Mouse (Mus musculus) spleen, embryonic (tissue): ENCODE measurements around the gene Sox8.

Experiments
- CTCF ChIA-PET: fragments of 350-600 bp; sonication (Branson Sonifier 250); formaldehyde crosslinking; loops from one replicate; lab custom pipeline; 2022; lab: Charles Lee

Sox8 gene

DNA sequence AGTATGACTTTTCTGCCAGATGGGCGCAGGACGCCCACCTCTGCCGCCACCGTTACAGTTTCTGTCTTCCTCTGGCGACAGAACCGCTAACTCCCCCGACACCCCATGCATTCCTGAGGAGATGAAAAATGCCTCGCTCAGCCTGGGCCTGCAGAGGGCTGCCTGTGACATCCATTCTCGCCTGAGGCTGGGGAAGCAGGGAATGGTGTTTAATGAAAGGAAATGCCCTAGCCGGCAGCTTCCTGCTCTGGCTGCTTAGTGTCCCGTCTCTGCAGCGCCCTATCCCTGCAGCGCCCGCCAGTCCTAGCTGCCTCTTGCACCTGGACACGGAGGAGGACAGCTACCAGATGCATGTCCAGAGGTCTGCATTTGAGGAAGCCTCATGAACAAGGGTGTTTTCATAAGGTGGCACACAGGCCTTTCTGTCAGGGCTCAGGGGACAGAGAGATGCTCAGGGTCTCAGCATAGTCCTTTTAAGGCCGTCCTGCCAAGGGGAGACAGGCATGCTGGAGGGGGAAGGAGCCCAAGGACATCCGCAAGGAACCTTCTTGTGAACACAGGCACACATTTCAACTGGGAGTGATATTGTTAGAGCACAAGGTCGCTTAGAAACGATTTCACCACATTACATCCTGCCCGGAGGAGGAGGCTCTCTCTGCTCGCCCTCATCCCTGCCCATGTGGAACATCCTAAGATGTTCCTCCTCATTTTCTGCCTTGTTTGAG is 13.7 kb downstream of the Sox8 start:
- CTCF ChIA-PET = no interaction called here

GRCm38 (mm10) chr17:25555666-25556629 is 14.5 kb downstream of the Sox8 start:
- CTCF ChIA-PET = no interaction called here

DNA sequence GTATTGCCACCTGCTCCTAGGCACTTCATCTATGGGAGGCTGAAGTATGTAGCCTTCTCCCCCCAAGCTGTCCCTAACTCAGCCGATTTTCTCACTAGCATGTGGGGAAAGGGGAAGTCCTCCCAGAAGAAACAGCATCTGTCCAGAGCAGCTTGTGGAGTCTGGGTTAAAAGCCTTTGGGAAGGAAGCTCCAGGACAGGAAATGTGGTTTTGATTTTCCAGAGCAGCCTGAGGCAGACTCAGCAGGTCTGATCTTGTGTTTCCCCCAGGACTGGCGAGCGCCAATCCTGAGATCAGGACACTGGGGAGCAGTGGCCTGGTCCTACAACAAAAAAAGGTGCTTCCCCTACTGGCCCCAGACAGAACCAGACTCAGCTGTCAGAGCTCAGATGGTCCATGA is 15.3 kb downstream of the Sox8 start:
- CTCF ChIA-PET = no interaction called here

GRCm38 (mm10) chr17:25551313-25551712 is 19.2 kb downstream of the Sox8 start:
- CTCF ChIA-PET = no interaction called here

DNA sequence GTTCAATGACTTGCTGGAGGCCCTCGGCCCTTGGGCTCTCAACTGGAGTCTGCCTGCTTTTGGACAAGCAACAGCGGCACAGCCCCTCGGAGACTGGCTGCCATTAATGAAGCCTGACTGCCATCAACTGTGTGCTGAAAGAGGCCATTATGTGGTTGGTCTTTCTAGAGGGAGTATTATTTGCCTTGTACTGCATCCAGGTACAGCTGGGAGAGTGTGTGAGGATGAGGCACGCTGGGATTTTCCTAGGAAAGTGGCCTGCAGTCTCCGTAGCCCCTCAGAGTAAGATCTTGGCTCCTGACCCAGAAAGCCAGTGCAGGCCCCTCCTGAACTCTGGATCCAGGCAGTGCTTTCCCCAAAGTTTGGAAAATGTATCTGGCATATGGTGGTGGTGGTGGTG is 20.5 kb downstream of the Sox8 start:
- CTCF ChIA-PET = no interaction called here

DNA sequence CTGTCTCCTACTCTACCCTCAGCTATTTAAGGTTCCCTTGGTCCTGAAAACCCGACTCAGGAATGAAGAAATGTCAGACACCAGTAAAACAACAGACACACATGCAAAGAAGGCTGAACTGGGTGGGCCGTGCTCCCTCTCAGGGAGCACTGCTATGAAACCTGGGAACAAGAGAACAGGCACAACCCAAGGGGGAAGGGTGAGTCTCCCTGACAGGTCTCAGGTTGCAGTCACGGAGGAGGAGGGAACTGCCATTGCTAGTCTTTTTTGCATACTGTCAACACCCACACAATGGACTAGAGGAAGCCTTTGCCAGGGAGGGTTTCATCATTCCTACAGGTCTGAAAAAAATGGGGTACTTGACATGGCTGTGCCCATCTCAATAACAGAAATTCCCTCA is 23.5 kb downstream of the Sox8 start:
- CTCF ChIA-PET = no interaction called here

- CTCF ChIA-PET = no interaction called here
These were observed 28.7 kb downstream of the Sox8 start for GRCm38 (mm10) chr17:25541768-25542167.

DNA sequence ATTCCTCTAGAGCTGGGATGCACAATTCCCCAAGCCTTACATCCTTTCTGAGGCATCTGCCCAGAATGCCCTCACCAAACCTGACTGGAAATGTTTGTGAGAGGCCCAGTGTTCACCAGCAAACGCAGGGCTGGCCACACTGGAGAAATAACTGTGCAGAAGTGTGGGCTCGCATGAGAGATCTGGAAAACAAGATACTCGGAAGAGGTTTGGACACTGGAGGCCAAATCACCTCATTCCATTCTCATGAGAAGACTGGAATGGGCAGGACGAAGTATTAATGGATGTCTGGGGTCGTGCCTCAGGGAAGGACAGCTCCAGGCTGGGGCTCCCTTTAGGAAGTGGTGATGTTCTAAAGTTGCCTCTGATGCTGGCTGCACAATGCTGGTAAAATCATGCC is 29.8 kb downstream of the Sox8 start:
- CTCF ChIA-PET = no interaction called here

- CTCF ChIA-PET = no interaction called here
These were observed 31.3 kb downstream of the Sox8 start for GRCm38 (mm10) chr17:25538945-25539875.

DNA sequence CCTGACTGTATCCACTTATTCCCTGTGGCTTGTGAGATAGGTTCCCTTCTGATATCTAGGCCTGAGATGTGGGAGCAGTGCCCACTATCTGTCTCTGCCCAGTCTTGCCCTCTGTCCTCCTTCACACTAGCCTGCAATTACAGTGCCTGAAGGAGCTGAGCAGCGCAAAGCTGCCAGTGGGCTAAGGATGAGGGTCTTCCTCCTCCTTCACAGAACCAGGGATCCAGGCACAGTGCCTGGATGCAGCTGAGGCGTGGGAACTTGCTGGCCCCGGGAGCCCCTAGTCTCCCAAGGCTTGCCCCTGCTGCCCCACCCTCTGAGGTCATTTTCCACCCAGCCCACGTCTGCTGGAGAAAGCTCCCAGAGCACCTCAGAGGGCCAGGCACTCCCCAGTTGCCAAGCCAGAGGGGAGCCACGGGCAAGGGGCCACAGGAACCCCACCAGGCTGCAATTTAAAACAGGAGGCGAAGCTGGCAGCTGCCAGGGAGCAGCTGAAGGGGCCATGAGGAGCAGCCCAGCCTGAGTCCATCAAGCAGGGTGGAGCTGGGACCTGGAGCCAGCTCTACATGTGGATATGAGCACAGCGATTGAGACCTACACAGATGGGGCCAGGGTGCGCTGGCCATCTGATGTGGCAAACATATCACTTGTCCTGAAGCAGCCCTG is 40.0 kb downstream of the Sox8 start:
- CTCF ChIA-PET = no interaction called here

DNA sequence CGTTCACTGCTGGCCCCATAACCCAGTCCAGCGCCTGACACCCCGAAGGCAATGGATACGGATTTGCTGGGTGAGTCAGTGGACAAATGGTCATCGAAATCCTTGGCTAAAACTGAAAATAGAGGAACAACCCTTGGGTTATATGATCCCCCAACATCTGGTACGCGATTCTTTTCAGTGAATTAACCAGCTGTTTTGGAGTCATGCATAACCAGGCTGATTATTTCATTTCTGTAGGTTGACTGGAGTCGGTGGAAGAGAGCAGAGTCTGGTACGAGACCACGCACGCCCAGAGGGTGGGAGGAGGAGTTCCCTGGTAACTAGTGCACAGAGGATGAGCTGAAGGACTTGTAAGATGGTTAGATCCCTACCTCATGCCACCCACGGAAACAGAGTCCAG is 48.4 kb downstream of the Sox8 start:
- CTCF ChIA-PET = no interaction called here

DNA sequence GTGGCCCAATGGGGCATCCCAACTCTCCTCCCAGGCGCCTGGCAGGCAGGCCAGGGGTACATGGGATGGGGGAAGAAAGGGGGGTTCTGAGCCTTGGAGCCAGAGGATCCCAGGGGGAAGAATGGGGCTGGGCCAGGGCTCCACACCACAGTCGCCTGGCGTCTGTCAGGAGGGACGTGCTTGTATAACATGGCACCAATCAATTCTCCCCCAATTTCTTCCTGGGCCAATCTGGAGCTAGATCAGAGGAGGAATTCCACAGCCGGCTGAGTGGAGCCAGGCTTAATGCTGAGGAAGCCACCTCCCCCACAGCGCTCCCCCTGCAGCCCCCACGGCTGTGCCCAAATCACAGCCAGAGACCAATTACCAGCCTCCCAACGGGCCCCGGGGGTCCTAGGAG is 50.0 kb downstream of the Sox8 start:
- CTCF ChIA-PET = no interaction called here

DNA sequence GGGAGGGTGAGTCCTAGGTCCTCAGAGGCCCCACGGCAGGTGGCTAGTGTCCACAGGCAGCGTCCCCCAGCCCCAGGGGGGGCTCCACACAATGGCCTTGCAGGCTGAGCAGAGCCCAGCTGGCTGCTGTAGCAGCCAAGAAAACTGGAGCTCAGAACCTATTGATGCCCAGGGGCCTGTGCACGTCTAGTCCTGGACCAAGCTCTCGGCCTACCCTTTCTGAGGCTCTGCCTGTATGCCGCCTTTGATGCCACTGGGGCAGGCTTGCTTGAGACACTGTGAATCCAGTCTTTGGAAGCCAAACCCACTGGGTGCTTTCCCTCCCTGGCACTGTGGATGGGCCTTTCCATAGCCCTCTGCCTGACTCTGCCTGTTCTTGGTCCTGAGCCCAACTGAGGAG is 51.0 kb downstream of the Sox8 start:
- CTCF ChIA-PET = no interaction called here

DNA sequence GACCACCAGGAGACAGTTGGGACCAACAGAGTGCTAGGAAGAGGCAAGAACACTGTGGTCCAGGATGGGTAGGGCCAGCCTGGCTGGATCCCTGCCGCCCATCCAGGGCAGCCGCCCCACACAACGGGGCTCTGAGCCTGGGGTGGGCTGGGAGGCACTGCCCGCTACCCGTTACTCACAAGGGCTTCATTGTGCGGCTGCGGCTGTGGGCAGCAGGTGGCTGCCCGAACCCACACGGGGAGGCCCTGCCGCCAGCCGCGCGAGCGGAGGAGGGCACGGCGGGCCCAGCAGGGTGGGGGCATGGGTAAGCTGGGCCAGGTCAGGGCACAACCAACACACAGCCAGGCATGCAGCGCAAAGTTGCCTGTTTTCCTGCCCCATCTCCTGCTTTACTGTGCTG is 52.3 kb downstream of the Sox8 start:
- CTCF ChIA-PET = interaction anchor here (0.6 kb wide), 1 partner anchor 1634 kb away, joined by 4 read pairs; no protein-coding TSS in a partner anchor

DNA sequence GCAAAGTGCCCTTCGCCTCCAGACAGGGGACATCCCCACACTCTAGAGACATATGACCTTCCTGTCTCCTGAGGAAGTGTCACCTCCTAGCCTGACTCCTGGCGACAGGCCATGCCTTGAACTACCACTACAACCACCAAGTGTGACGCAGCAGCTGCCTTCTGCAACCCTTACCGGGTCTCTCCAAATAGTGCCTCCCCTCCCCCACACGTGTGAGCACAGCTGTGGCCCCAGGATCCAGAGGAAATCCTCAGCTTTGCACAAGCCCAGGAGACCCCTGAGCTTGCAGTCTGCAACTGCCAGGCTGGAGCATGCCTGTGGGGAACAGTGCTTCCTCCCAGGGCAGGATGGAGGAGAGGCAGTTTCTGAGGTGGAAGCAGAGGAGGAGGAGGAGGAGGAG is 54.2 kb downstream of the Sox8 start:
- CTCF ChIA-PET = no interaction called here
